Mouse (Mus musculus) heart, adult 2 months (tissue): ENCODE data around the gene Gm5475.

Experiments
- CTCF ChIP-seq: fragments of 200-600 bp; IDR thresholded peaks from 2 replicates; pipeline ENCODE4 v1.8.1; 2022; ENCODE audit warnings: antibody characterized with exemption, mild to moderate bottlenecking, moderate library complexity
- POLR2A ChIP-seq: fragments of 200-500 bp; IDR thresholded peaks from 2 replicates; pipeline ENCODE4 v1.6.1; 2011; ENCODE audit warnings: mild to moderate bottlenecking, low read depth, low read length, control low read depth; ENCODE audit not compliant: insufficient read depth

DNA sequence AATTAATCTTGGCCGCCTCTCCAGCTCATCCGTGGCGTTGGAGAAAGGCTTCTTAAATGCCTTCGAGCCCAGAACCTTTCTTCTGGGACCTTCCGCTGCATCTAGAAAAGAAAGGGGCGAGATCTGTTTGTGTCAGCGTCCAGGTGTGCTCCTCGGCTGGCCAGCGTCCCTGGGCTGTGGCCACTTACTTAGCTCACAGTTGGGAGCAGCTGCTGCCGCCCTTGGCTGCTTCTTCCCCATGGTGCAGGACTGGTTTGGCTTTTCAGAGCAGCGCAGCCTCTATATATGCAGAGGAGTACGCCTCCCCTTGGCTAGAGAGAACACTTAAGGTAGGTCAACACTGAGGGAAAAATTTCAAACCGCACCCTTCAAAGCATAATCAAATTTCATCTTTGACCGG lies 2.0 kb downstream of the Gm5475 start:
- TF ChIP-seq POLR2A: no peak
- TF ChIP-seq CTCF: no peak
